Mouse (Mus musculus): ENCODE data around the gene Mrpl12. TPM values are rescaled to one million over a fixed set of nuclear protein-coding genes. Genes with fewer than 3 reads are reported as not detected.

The Mrpl12 gene
- total and polyA plus RNA-seq, 3 experiments, result 60.3 to 363 (median 267) TPM

DNA sequence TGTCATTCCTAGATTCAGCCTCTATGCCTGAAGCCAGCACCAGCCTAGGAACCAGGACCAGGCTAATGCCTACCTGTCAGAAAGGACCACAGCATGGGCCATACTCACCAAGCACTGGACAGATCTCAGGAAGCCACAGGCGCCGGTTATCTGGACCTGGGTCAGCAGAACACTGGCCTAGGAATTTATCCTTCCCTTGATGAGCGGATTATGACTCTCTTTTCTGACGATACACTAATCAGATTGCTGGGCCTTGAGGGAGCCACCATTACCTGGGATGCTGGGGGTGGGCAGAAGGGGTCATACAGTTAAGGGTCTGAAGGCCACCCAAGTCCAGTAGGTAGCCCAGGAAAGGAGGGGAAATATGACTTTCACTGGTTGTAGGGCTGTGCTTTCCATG lies 31.1 kb upstream of the Mrpl12 start, which contains the start of gene Pde6g:
Gene Pde6g (minus strand): TSS at position 195 of the 400 bp plus-strand sequence.
- dilution Hi-C loops (cut with MboI; ENCODE audit: extremely low pct_ligation_motif_present, extremely low pct_unique_long_range_greater_than_20kb, low sequenced_read_pairs), result no loop called here
- peaks cover 9 to 20% of the 10 kb centered on the region in 2 experiments for H3K4me1 ChIP-seq (ENCODE audit: control insufficient read depth in 1 of 2, insufficient read depth in 2 of 2)

DNA sequence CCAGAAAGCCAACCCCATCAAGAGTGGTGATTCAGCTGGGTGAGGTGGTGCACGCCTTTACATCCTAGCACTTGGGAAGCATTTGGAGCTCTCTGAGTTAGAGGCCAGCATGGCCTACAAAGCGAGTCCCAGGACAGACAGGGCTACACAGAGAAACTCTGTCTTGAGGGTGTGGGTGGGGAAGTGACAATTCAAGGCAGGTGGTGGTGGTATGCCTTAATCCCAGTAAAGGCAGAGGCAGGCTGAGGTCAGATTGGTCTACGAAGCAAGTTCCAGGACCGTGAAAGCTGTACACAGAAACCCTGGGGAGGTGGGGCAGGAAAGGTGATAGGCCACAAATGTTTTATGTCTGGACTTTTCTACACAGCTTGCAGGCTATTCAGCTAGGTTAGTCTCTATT lies 29.4 kb upstream of the Mrpl12 start:
- peaks cover 10 to 35% of the 10 kb centered on the region in 2 experiments for H3K36me3 ChIP-seq (replicated peaks in 1 of 2; ENCODE audit: control insufficient read depth in 1 of 2, insufficient read depth in 1 of 2, low read length in 1 of 2)
- no peaks in the 10 kb centered on the region for H3K27me3 ChIP-seq (replicated peaks)
- peaks cover 20% of the 10 kb centered on the region for H3K79me2 ChIP-seq (replicated peaks; ENCODE audit: control insufficient read depth, extremely low read depth, insufficient read depth, poor library complexity, severe bottlenecking)
- no peak overlapping the region for H3K27ac ChIP-seq (ENCODE audit: insufficient read depth, low read depth)
- peaks cover 6 to 23% of the 10 kb centered on the region in 2 experiments for H3K4me1 ChIP-seq (ENCODE audit: control insufficient read depth in 1 of 2, insufficient read depth in 2 of 2)
- DNase-seq (ENCODE audit: extremely low read depth), result no peak
- H3K9me3 ChIP-seq (replicated peaks; ENCODE audit: low read length), result no peaks in the 10 kb centered on the region
- dilution Hi-C loops (cut with MboI; ENCODE audit: extremely low pct_ligation_motif_present, extremely low pct_unique_long_range_greater_than_20kb, low sequenced_read_pairs) (no loop called here), in situ Hi-C loops (cut with MboI; ENCODE audit: low pct_ligation_motif_present, low pct_unique_long_range_greater_than_20kb, low sequenced_read_pairs) (no loop called here)
- H3K4me3 ChIP-seq (replicated peaks in 1 of 3; ENCODE audit: low read depth in 2 of 3, low read length in 2 of 3, poor library complexity in 1 of 3), result no peak overlapping the region
- no peak overlapping the region for H3K4me2 ChIP-seq (ENCODE audit: insufficient read depth, low read depth, poor library complexity, severe bottlenecking)
- H3K9ac ChIP-seq (ENCODE audit: insufficient read depth, low read depth), result no peak overlapping the region
- TF ChIP-seq SIN3A (IDR thresholded peaks at IDR 0.05; ENCODE audit: low read length), result no peak
- no peak for TF ChIP-seq UBTF (IDR thresholded peaks at IDR 0.05; ENCODE audit: low read depth, low read length)
- no peak for TF ChIP-seq BHLHE40 (IDR thresholded peaks at IDR 0.05; ENCODE audit: low read depth, low read length)
- no peak for TF ChIP-seq POLR2AphosphoS2 (IDR thresholded peaks at IDR 0.05; ENCODE audit: low read depth, low read length)
- no peak for TF ChIP-seq ZMIZ1 (IDR thresholded peaks at IDR 0.05; ENCODE audit: low read depth, low read length)
- TF ChIP-seq POLR2A (IDR thresholded peaks at IDR 0.05; ENCODE audit: low read depth, low read length), result no peak
- TF ChIP-seq MAFK (IDR thresholded peaks at IDR 0.05; ENCODE audit: insufficient replicate concordance, low read length), result no peak
- TF ChIP-seq MAX (IDR thresholded peaks at IDR 0.05; ENCODE audit: low read length), result no peak
- no peak for TF ChIP-seq ZC3H11A (IDR thresholded peaks at IDR 0.05; ENCODE audit: low read depth, low read length)
- no peak for TF ChIP-seq ZNF384 (IDR thresholded peaks at IDR 0.05; ENCODE audit: low read depth, low read length)
- no peak for TF ChIP-seq USF2 (conservative IDR thresholded peaks at IDR 0.05; ENCODE audit: low read depth, low read length)
- no peak for TF ChIP-seq JUND (conservative IDR thresholded peaks at IDR 0.05; ENCODE audit: low read depth, low read length)
- no peak for TF ChIP-seq CTCF (conservative IDR thresholded peaks at IDR 0.05 in 1 of 2, IDR thresholded peaks at IDR 0.05 in 1 of 2; ENCODE audit: low read depth in 2 of 2, low read length in 2 of 2)
- no peak for TF ChIP-seq MEF2A (IDR thresholded peaks at IDR 0.05; ENCODE audit: borderline replicate concordance, low read depth, low read length)
- TF ChIP-seq EP300 (IDR thresholded peaks at IDR 0.05; ENCODE audit: low read length), result no peak
- TF ChIP-seq CHD1 (IDR thresholded peaks at IDR 0.05; ENCODE audit: low read depth, low read length), result no peak
- no peak for TF ChIP-seq RCOR1 (conservative IDR thresholded peaks at IDR 0.05; ENCODE audit: low read depth, low read length)
- TF ChIP-seq MAZ (IDR thresholded peaks at IDR 0.05; ENCODE audit: low read depth, low read length), result no peak
- no peak for TF ChIP-seq PAX5 (IDR thresholded peaks at IDR 0.05; ENCODE audit: low read length)
- no peak for TF ChIP-seq SMC3 (IDR thresholded peaks at IDR 0.05; ENCODE audit: low read depth, low read length)

More for the DNA sequence above, 31.1 kb upstream of the Mrpl12 start, which contains the start of gene Pde6g:
- Histone ChIP-seq H3K9me3 (replicated peaks; ENCODE audit: low read length) (no peaks in the 10 kb centered on the region), H3K4me2 (ENCODE audit: insufficient read depth, low read depth, poor library complexity, severe bottlenecking) (no peak within 1 kb of the TSS), H3K27ac (ENCODE audit: insufficient read depth, low read depth) (no peak within 1 kb of the TSS), H3K36me3 (replicated peaks in 1 of 2; ENCODE audit: control insufficient read depth in 1 of 2, insufficient read depth in 1 of 2, low read length in 1 of 2) (peaks cover 4 to 26% of the 10 kb centered on the region in 2 experiments), H3K27me3 (replicated peaks) (no peaks in the 10 kb centered on the region), H3K4me3 (replicated peaks in 1 of 3; ENCODE audit: low read depth in 2 of 3, low read length in 2 of 3, poor library complexity in 1 of 3) (no peak within 1 kb of the TSS), H3K79me2 (replicated peaks; ENCODE audit: control insufficient read depth, extremely low read depth, insufficient read depth, poor library complexity, severe bottlenecking) (peaks cover 3% of the 10 kb centered on the region), H3K9ac (ENCODE audit: insufficient read depth, low read depth) (no peak within 1 kb of the TSS)
- no peak for DNase-seq (ENCODE audit: extremely low read depth)
- in situ Hi-C loops (cut with MboI; ENCODE audit: low pct_ligation_motif_present, low pct_unique_long_range_greater_than_20kb, low sequenced_read_pairs), result no loop called here
- no peak for TF ChIP-seq ETS1 (conservative IDR thresholded peaks at IDR 0.05; ENCODE audit: low read depth, low read length)
- TF ChIP-seq TCF12 (IDR thresholded peaks at IDR 0.05; ENCODE audit: low read depth, low read length), result no peak
- no peak for TF ChIP-seq JUND (conservative IDR thresholded peaks at IDR 0.05; ENCODE audit: low read depth, low read length)
